Mouse (Mus musculus): Measurements from ENCODE around the gene Smtn. TPM values are rescaled to one million over a fixed set of nuclear protein-coding genes. Genes with fewer than 3 reads are reported as not detected.

Gene Smtn
- 37.4 and 37.6 TPM in 2 replicates for polyA plus RNA-seq (2014; fragmentation: Nextera tagmentation; extraction: Ambion mirVana)

DNA sequence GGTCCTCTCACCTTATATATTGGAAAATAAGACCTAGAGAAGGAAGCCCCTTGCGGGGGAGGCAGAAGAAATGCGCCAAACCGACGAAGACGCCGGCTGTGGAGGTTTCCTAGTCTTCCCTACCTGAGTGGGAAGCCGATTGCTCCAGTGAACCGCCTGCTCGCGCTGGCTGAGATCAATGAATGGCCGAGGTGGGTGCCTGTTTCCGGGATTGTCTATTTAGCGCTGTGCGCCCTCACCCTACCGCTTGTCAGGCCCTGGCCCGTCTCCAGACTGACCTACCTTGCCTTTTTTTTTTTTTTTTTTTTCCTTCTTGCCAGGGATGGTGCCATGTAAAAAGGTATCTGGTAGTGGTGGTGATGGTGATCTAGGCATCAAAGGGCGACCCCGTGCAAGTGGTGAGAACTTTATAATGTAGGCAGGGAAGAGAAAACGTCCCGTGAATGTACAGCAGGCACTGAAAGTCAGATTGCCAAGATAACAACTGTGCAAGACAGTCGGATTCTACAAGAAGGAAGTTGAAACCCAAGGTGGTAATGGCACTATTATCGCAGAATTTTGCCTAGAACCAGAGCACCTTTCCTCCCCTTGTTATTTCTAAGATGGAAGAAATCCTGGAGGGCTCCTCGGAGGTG lies at the start of gene Smtn:
Smtn (minus strand) TSS at position 162 of the 635 bp plus-strand sequence.
- ATAC-seq (ENCODE audit: insufficient read depth, low FRiP score, low TSS enrichment), result no peak

DNA sequence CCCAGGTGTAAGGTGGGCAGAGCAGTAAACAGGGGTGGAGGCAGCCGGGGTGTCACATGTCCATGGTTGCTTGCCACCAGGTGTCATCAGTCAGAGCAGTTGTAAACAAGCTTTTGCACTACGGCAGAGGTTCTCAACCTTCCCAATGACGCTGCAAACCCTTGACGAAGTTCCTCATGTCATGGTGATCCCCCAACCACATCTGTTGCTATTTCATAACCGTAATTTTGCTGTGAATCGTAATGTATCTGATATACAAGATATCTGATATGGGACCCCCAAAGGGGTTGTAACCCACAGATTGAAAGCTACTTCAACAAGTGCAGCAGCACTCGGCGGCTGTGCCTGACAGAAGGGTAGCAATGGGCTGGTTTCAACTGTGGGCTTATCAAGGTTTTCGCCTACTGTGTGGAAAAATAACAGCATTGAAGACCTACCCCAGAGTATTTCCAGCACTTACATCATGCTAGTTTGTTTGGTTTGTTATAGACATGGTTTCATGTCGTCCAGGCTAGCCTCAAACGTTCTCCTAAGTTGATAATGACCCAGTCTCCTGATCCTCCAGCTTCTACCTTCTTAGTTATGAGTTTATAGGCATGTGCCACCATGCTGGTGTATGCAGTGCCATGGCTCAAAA lies 47.7 kb upstream of the Smtn start:
- ATAC-seq (ENCODE audit: insufficient read depth, low FRiP score, low TSS enrichment) (no peak), DNase-seq (ENCODE audit: low spot score) (no peak)
- Histone ChIP-seq H3K4me2 (ENCODE audit: low read depth) (no peak overlapping the region), H3K9me3 (ENCODE audit: control insufficient read depth, low read length) (no peaks in the 10 kb centered on the region), H3K36me3 (ENCODE audit: control insufficient read depth, insufficient read depth, low read length) (no peaks in the 10 kb centered on the region), H3K4me1 (ENCODE audit: control insufficient read depth, insufficient read depth, low read length) (no peaks in the 10 kb centered on the region), H3K9ac (ENCODE audit: low read length) (no peak overlapping the region), H3K4me3 (ENCODE audit: low read depth, low read length) (no peak overlapping the region), H3K27me3 (ENCODE audit: control insufficient read depth, insufficient read depth, low read length) (no peaks in the 10 kb centered on the region), H3K27ac (ENCODE audit: low read depth, low read length) (no peak overlapping the region)
- 79% methylated on average over 11 of the region's 11 CpGs for WGBS

More for the DNA sequence above, at the start of gene Smtn:
- Histone ChIP-seq H3K4me3 (ENCODE audit: low read depth, low read length) (peak within 1 kb of the TSS; percentile 47), H3K4me2 (ENCODE audit: low read depth) (peak within 1 kb of the TSS; percentile 54), H3K27ac (ENCODE audit: low read depth, low read length) (no peak within 1 kb of the TSS), H3K9me3 (ENCODE audit: control insufficient read depth, low read length) (no peaks in the 10 kb centered on the region), H3K36me3 (ENCODE audit: control insufficient read depth, insufficient read depth, low read length) (no peaks in the 10 kb centered on the region), H3K9ac (ENCODE audit: low read length) (0 out of 2 replicates have a peak within 1 kb of the TSS, but pooled peaks have one; percentile 1), H3K27me3 (ENCODE audit: control insufficient read depth, insufficient read depth, low read length) (no peaks in the 10 kb centered on the region), H3K4me1 (ENCODE audit: control insufficient read depth, insufficient read depth, low read length) (peaks cover 15% of the 10 kb centered on the region)
- 93% methylated on average over 23 of the region's 23 CpGs for WGBS
- DNase-seq (ENCODE audit: low spot score), result no peak

DNA sequence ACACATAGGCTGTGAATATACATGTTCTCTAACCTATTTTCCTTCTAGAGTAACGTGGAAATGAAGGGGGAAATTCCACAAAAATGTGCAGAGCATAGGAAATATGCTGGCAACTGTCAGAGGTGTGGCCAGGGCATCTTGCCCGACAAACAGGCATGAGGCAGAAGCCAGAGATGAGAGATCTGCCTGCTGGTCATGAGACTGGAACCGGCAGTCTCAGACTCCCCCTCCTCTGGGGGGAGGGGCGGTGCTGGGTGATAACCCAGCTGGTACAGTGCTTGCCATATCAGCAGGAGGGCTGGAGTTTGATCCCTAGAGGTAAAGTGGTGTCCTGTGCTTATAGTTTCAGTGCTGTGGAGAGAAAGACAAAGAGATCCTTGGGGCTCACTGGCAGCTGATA lies 46.9 kb upstream of the Smtn start:
- H3K36me3 ChIP-seq (ENCODE audit: control insufficient read depth, insufficient read depth, low read length), result no peaks in the 10 kb centered on the region
- WGBS, result 67% methylated on average over 4 of the region's 4 CpGs
- H3K27ac ChIP-seq (ENCODE audit: low read depth, low read length), result no peak overlapping the region
- H3K4me3 ChIP-seq (ENCODE audit: low read depth, low read length), result no peak overlapping the region
- no peaks in the 10 kb centered on the region for H3K27me3 ChIP-seq (ENCODE audit: control insufficient read depth, insufficient read depth, low read length)
- no peak overlapping the region for H3K9ac ChIP-seq (ENCODE audit: low read length)
- no peaks in the 10 kb centered on the region for H3K9me3 ChIP-seq (ENCODE audit: control insufficient read depth, low read length)
- DNase-seq (ENCODE audit: low spot score) (no peak), ATAC-seq (ENCODE audit: insufficient read depth, low FRiP score, low TSS enrichment) (no peak)
- no peaks in the 10 kb centered on the region for H3K4me1 ChIP-seq (ENCODE audit: control insufficient read depth, insufficient read depth, low read length)
- no peak overlapping the region for H3K4me2 ChIP-seq (ENCODE audit: low read depth)

DNA sequence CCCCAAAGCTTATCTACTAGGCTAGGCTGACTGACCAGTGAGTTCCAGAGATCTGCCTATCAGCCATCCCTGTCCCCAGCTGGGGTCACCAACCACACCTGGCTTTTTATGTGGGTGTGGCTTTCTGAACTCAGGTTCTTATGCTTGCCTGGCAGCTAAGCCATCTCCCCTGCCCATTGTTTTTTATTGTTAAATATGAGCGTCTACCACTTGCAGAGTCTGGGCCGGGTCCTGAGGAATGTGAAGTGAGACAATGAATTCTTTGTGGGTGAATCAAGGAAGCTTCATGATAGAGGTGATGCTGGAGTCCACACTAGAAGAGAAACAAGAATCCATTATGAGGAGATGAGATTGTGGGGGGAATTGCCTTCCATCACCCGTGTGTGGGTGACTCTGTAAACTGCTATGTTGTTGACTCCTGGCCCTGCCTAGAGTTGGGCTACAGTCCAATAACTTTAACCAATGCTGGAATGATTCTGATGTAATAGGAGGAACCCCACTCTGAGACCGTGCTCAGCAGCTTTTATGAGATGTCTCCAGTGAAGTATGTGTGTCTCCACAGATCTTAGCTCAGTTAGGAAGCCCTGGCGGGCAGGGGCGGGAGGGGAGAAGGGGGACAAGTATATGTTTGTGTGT lies 45.7 kb upstream of the Smtn start:
- Histone ChIP-seq H3K9me3 (ENCODE audit: control insufficient read depth, low read length) (no peaks in the 10 kb centered on the region), H3K4me3 (ENCODE audit: low read depth, low read length) (no peak overlapping the region), H3K27me3 (ENCODE audit: control insufficient read depth, insufficient read depth, low read length) (no peaks in the 10 kb centered on the region), H3K9ac (ENCODE audit: low read length) (no peak overlapping the region), H3K27ac (ENCODE audit: low read depth, low read length) (no peak overlapping the region), H3K4me2 (ENCODE audit: low read depth) (no peak overlapping the region), H3K4me1 (ENCODE audit: control insufficient read depth, insufficient read depth, low read length) (no peaks in the 10 kb centered on the region), H3K36me3 (ENCODE audit: control insufficient read depth, insufficient read depth, low read length) (no peaks in the 10 kb centered on the region)
- DNase-seq (ENCODE audit: low spot score) (no peak), ATAC-seq (ENCODE audit: insufficient read depth, low FRiP score, low TSS enrichment) (no peak)
- 80% methylated on average over 6 of the region's 6 CpGs for WGBS

DNA sequence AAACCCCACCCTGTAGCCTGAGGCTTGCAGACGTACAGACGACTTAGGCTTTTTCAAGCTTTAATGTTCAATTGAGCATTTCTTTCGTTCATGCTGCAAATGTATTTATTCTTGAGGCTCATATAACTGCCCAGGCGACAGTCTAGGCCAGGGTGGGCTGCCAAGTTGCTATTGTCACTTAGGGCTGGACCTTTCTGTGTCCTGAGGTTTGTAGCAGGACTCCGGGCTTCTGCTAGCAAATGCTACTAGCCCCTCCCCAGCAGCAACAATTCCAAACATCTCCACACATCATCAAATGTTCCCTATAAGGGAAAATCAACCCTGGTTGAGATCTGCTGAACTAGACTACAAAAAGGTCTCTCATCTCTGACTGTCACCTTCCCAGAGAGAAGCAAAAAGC lies 42.7 kb upstream of the Smtn start:
- 77% methylated on average over 5 of the region's 5 CpGs for WGBS
- H3K27ac ChIP-seq (ENCODE audit: low read depth, low read length), result no peak overlapping the region
- ATAC-seq (ENCODE audit: insufficient read depth, low FRiP score, low TSS enrichment), result no peak

DNA sequence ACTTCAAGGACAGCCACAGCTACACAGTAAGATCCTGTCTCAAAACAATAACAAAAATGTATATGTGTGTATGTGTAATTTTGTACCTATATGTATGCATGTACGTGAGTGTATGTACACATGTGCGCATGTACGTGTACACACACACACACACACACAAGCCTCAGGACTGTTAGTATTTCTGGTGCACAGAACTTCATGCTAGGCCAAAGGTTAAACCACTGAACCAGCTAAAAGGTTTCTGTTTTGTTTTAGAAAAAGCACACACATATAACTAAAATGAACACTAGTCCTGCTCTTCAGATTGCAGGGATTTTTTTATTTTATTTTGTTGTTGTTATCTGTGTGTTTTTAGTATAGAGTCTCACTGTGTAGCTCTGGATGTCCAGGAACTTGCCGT lies 41.5 kb upstream of the Smtn start:
- H3K27me3 ChIP-seq (ENCODE audit: control insufficient read depth, insufficient read depth, low read length), result no peaks in the 10 kb centered on the region
- no peak overlapping the region for H3K27ac ChIP-seq (ENCODE audit: low read depth, low read length)
- no peaks in the 10 kb centered on the region for H3K9me3 ChIP-seq (ENCODE audit: control insufficient read depth, low read length)
- H3K4me1 ChIP-seq (ENCODE audit: control insufficient read depth, insufficient read depth, low read length), result no peaks in the 10 kb centered on the region
- H3K4me2 ChIP-seq (ENCODE audit: low read depth), result no peak overlapping the region
- H3K9ac ChIP-seq (ENCODE audit: low read length), result no peak overlapping the region
- 95% methylated on average over 4 of the region's 4 CpGs for WGBS
- ATAC-seq (ENCODE audit: insufficient read depth, low FRiP score, low TSS enrichment) (no peak), DNase-seq (ENCODE audit: low spot score) (no peak)
- no peaks in the 10 kb centered on the region for H3K36me3 ChIP-seq (ENCODE audit: control insufficient read depth, insufficient read depth, low read length)
- H3K4me3 ChIP-seq (ENCODE audit: low read depth, low read length), result no peak overlapping the region

More for the DNA sequence above, 42.7 kb upstream of the Smtn start:
- DNase-seq (ENCODE audit: low spot score), result no peak
- H3K9me3 ChIP-seq (ENCODE audit: control insufficient read depth, low read length), result no peaks in the 10 kb centered on the region
- no peak overlapping the region for H3K4me2 ChIP-seq (ENCODE audit: low read depth)
- no peak overlapping the region for H3K9ac ChIP-seq (ENCODE audit: low read length)
- H3K4me3 ChIP-seq (ENCODE audit: low read depth, low read length), result no peak overlapping the region
- no peaks in the 10 kb centered on the region for H3K4me1 ChIP-seq (ENCODE audit: control insufficient read depth, insufficient read depth, low read length)
- H3K36me3 ChIP-seq (ENCODE audit: control insufficient read depth, insufficient read depth, low read length), result no peaks in the 10 kb centered on the region
- no peaks in the 10 kb centered on the region for H3K27me3 ChIP-seq (ENCODE audit: control insufficient read depth, insufficient read depth, low read length)

DNA sequence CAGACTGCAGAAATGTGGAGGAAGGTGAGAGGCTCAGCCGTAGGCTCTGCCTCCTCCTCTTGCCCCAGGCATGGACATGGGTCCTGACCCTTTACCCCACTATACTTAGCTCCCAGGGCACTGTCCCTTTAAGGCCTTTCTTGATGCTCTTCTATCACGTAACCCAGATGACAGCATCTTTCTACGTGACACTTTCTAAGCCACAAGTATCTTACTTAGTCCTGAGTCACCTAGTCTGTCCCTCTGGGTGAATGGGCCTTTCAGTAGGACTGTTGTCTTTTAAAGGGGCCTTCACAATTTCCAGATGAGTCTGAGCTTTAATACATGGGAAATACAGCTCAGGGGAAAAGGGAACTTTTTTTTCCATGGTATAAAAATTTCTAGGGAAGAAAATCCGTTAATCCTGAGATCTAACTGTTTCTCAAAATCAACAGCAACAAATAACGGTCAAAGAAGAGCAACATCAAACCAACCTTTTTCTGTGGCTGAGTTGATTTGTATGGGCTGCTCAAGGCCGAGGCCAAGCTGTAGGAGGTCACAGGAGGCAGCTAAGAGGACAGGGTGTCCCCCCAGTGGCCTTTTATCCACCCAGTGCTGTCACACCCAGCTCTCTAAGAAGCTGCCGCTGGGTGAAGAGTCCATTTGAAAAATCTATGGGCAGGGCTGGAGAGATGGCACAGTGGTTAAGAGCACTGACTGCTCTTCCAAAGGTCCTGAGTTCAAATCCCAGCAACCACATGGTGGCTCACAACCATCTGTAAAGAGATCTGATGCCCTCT lies 40.1 kb upstream of the Smtn start:
- Histone ChIP-seq H3K27ac (ENCODE audit: low read depth, low read length) (no peak overlapping the region), H3K9me3 (ENCODE audit: control insufficient read depth, low read length) (no peaks in the 10 kb centered on the region), H3K27me3 (ENCODE audit: control insufficient read depth, insufficient read depth, low read length) (no peaks in the 10 kb centered on the region), H3K4me1 (ENCODE audit: control insufficient read depth, insufficient read depth, low read length) (no peaks in the 10 kb centered on the region), H3K9ac (ENCODE audit: low read length) (no peak overlapping the region), H3K36me3 (ENCODE audit: control insufficient read depth, insufficient read depth, low read length) (no peaks in the 10 kb centered on the region), H3K4me2 (ENCODE audit: low read depth) (no peak overlapping the region), H3K4me3 (ENCODE audit: low read depth, low read length) (no peak overlapping the region)
- DNase-seq (ENCODE audit: low spot score) (no peak), ATAC-seq (ENCODE audit: insufficient read depth, low FRiP score, low TSS enrichment) (no peak)
- WGBS, result 74% methylated on average over 7 of the region's 7 CpGs

DNA sequence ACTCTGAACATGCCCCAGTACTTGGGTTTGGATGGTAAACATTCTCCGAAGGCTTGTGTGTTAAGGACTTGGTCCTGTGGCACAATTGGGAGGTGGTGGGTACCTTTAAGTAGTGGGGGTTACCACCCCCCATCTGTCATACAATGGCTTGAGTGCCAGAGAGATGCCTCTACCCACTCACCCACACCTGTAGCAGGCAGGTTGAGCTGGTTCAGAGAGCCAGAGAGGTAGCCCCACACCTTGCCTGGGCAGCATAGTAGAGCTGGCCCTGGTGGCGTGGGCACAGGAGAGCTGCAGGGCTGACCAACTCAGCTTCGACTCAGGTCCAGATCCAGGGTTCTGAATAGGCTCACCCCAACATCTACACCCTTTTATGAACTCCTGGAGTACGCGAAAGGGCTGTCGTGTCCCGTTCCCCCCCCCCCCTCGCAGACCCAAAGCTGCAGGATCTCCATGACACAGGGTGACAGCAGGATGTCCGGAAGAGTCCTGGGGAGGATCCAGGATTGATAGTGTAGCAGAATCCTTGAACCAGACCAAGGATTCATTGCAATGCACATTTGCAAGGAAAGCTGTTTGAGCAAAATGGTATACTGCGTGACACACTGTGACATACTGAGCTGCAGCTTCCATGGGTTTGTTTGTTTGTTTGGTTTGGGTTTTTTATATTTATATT lies 37.8 kb upstream of the Smtn start:
- Histone ChIP-seq H3K9ac (ENCODE audit: low read length) (no peak overlapping the region), H3K9me3 (ENCODE audit: control insufficient read depth, low read length) (no peaks in the 10 kb centered on the region), H3K4me3 (ENCODE audit: low read depth, low read length) (no peak overlapping the region), H3K4me1 (ENCODE audit: control insufficient read depth, insufficient read depth, low read length) (no peaks in the 10 kb centered on the region), H3K36me3 (ENCODE audit: control insufficient read depth, insufficient read depth, low read length) (no peaks in the 10 kb centered on the region), H3K27ac (ENCODE audit: low read depth, low read length) (no peak overlapping the region), H3K27me3 (ENCODE audit: control insufficient read depth, insufficient read depth, low read length) (no peaks in the 10 kb centered on the region), H3K4me2 (ENCODE audit: low read depth) (no peak overlapping the region)
- WGBS, result 87% methylated on average over 10 of the region's 10 CpGs
- no peak for ATAC-seq (ENCODE audit: insufficient read depth, low FRiP score, low TSS enrichment)
- no peak for DNase-seq (ENCODE audit: low spot score)
